Mouse (Mus musculus): ENCODE results near the gene Cdkal1. TPM values are rescaled to one million over a fixed set of nuclear protein-coding genes. Genes with fewer than 3 reads are reported as not detected.

Gene Cdkal1
- total and polyA plus RNA-seq, 2 experiments from 2014 or later, result 17.4 to 17.6 TPM

DNA sequence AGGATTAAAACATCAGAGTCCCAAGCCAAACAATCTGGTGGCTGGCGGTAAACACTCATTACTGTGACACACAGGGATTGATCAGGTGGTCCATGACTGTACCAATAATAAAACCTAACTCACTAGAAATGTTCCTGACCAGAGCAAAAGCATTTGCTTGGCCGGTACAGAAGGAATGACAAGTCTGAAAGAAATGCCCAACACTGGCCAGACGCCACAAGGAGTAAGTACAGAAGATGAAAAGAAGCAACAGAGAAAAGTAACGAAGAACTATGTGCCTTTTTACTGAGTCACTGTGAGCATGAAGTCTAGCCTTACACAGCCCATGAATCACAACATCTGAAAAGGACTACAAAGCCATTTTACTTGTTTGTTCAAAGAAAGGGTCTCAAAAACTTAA is 24.3 kb downstream of the Cdkal1 start:
- WGBS, result 75% methylated on average over 4 of the region's 4 CpGs
- Histone ChIP-seq H3K4me2 (ENCODE audit: low read depth, low read length, poor library complexity, severe bottlenecking) (no peak overlapping the region), H3K36me3 (ENCODE audit: insufficient read depth, low read length) (no peaks in the 10 kb centered on the region), H3K27me3 (ENCODE audit: insufficient read depth, low read length) (no peaks in the 10 kb centered on the region), H3K4me3 (ENCODE audit: low read depth, low read length) (no peak overlapping the region), H3K9me3 (ENCODE audit: low read length) (no peaks in the 10 kb centered on the region), H3K4me1 (ENCODE audit: insufficient read depth, low read length) (no peaks in the 10 kb centered on the region), H3K27ac (ENCODE audit: low read depth, low read length) (no peak overlapping the region), H3K9ac (replicated peaks; ENCODE audit: low read length, poor library complexity, severe bottlenecking) (no peak overlapping the region)
- ATAC-seq (ENCODE audit: low FRiP score) (no peak), DNase-seq (ENCODE audit: low spot score) (no peak)
- TF ChIP-seq CTCF (IDR thresholded peaks at IDR 0.05), result no peak

DNA sequence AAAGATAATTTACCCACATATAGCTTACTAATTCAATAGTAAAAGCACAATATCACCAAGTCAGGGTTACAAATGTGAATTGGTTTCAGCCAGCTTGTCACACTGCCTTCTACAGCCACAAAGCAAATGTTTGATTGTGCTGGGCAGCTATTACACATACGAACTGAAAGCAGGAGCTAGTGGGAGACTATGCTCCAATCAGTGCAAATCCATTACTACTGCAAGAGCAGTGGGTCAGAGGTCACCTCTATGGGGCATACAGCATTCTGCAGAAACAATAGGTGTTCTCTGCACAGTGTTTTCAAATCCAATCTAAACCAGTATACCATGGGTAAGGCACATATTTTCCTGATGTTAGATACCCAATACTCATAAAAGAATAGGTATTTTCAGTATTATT is 27.4 kb downstream of the Cdkal1 start:
- Histone ChIP-seq H3K4me1 (ENCODE audit: insufficient read depth, low read length) (no peaks in the 10 kb centered on the region), H3K36me3 (ENCODE audit: insufficient read depth, low read length) (no peaks in the 10 kb centered on the region), H3K9ac (replicated peaks; ENCODE audit: low read length, poor library complexity, severe bottlenecking) (no peak overlapping the region), H3K4me2 (ENCODE audit: low read depth, low read length, poor library complexity, severe bottlenecking) (no peak overlapping the region), H3K27me3 (ENCODE audit: insufficient read depth, low read length) (no peaks in the 10 kb centered on the region), H3K27ac (ENCODE audit: low read depth, low read length) (no peak overlapping the region), H3K9me3 (ENCODE audit: low read length) (no peaks in the 10 kb centered on the region), H3K4me3 (ENCODE audit: low read depth, low read length) (no peak overlapping the region)
- 53% methylated on average over 1 of the region's 1 CpGs for WGBS
- DNase-seq (ENCODE audit: low spot score) (no peak), ATAC-seq (ENCODE audit: low FRiP score) (no peak)
- TF ChIP-seq CTCF (IDR thresholded peaks at IDR 0.05), result no peak

DNA sequence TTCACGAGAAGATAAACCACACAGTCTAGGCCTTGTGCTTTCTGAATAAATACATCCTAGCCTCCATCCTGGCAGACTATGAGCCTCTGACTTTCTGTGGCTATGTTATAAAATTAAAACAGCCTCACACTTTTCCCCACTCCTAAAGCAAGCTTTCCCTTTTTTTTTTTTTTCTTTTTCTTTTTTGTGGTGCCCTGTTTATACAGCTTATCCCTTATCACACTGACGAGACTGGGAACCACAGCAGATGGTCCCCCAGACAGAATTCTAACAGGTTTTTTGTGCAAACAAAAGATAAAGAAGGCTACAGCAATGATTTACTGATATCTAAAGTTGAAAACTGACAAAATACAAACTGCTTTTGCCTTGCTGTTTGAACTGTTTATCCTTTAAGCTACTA is 29.0 kb downstream of the Cdkal1 start:
- Histone ChIP-seq H3K9me3 (ENCODE audit: low read length) (no peaks in the 10 kb centered on the region), H3K27me3 (ENCODE audit: insufficient read depth, low read length) (no peaks in the 10 kb centered on the region), H3K36me3 (ENCODE audit: insufficient read depth, low read length) (no peaks in the 10 kb centered on the region), H3K9ac (replicated peaks; ENCODE audit: low read length, poor library complexity, severe bottlenecking) (no peak overlapping the region), H3K4me3 (ENCODE audit: low read depth, low read length) (no peak overlapping the region), H3K27ac (ENCODE audit: low read depth, low read length) (no peak overlapping the region), H3K4me2 (ENCODE audit: low read depth, low read length, poor library complexity, severe bottlenecking) (no peak overlapping the region), H3K4me1 (ENCODE audit: insufficient read depth, low read length) (no peaks in the 10 kb centered on the region)
- TF ChIP-seq CTCF (IDR thresholded peaks at IDR 0.05), result no peak
- no peak for ATAC-seq (ENCODE audit: low FRiP score)
- DNase-seq (ENCODE audit: low spot score), result no peak
- WGBS, result 45% methylated on average over 2 of the region's 2 CpGs

DNA sequence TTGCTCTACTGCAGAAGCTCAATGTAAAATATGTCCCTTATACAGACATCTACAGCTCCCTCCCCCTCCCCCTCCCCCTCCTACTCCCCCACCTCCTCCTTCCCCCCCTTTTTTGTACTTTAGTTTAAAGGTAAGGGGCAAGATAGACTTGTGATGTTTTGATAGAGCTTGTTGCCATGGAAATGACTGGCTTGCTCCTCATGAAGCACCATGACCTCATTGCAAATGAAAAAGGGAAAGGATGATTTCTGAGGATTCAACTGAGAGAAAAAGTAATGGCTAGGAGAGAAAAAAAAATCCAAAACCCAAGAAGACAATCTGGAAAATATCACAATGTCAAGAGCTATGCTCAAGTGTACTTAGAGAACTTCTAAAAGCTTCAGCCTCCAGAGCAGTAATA is 29.4 kb downstream of the Cdkal1 start:
- Histone ChIP-seq H3K9ac (replicated peaks; ENCODE audit: low read length, poor library complexity, severe bottlenecking) (no peak overlapping the region), H3K27me3 (ENCODE audit: insufficient read depth, low read length) (no peaks in the 10 kb centered on the region), H3K4me3 (ENCODE audit: low read depth, low read length) (no peak overlapping the region), H3K27ac (ENCODE audit: low read depth, low read length) (no peak overlapping the region), H3K36me3 (ENCODE audit: insufficient read depth, low read length) (no peaks in the 10 kb centered on the region), H3K4me1 (ENCODE audit: insufficient read depth, low read length) (no peaks in the 10 kb centered on the region), H3K4me2 (ENCODE audit: low read depth, low read length, poor library complexity, severe bottlenecking) (no peak overlapping the region), H3K9me3 (ENCODE audit: low read length) (no peaks in the 10 kb centered on the region)
- no peak for DNase-seq (ENCODE audit: low spot score)
- ATAC-seq (ENCODE audit: low FRiP score), result no peak
- TF ChIP-seq CTCF (IDR thresholded peaks at IDR 0.05), result no peak

DNA sequence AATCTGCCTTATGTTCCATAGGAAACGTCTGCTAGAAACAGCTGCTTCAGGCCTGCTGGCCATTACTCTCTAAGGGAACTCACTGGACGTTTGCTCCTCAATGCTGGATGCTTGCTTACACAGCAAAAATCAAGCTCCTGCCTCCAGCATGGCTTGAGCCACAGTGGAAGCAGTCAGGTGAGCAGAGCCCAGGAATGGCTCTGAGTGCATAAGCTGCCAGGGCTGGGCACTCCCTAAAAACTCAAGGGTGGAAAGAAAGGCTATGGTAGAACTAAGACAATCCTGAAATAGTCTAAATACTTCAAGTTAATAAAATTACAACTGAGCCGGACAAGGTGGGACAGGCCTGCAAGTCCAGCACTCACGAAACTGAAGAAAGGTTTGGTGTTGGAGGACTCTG is 30.7 kb downstream of the Cdkal1 start:
- H3K27me3 ChIP-seq (ENCODE audit: insufficient read depth, low read length), result no peaks in the 10 kb centered on the region
- H3K36me3 ChIP-seq (ENCODE audit: insufficient read depth, low read length), result no peaks in the 10 kb centered on the region
- H3K27ac ChIP-seq (ENCODE audit: low read depth, low read length), result no peak overlapping the region
- no peaks in the 10 kb centered on the region for H3K9me3 ChIP-seq (ENCODE audit: low read length)
- H3K9ac ChIP-seq (replicated peaks; ENCODE audit: low read length, poor library complexity, severe bottlenecking), result no peak overlapping the region
- DNase-seq (ENCODE audit: low spot score) (no peak), ATAC-seq (ENCODE audit: low FRiP score) (no peak)
- H3K4me1 ChIP-seq (ENCODE audit: insufficient read depth, low read length), result no peaks in the 10 kb centered on the region
- no peak for TF ChIP-seq CTCF (IDR thresholded peaks at IDR 0.05)
- no peak overlapping the region for H3K4me3 ChIP-seq (ENCODE audit: low read depth, low read length)
- 83% methylated on average over 4 of the region's 4 CpGs for WGBS
- no peak overlapping the region for H3K4me2 ChIP-seq (ENCODE audit: low read depth, low read length, poor library complexity, severe bottlenecking)

DNA sequence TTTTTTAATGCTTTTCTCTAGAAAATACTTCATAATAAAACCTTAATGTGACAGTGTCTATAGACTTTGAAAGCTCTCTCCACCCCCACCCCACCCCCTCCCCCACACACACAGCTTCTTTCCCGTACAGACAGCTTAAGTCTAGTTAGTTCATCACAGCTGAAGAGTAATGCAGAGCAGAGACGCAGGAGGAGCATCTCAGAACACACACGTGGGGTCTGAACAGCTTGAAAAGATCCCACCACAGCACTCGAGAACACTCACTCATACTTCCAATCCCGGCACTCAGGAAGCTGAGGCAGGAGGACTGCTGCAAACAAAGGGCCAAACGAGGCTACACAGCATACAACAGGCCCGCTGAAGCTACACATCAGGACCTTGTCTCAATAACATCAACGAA is 31.1 kb downstream of the Cdkal1 start:
- DNase-seq (ENCODE audit: low spot score) (no peak), ATAC-seq (ENCODE audit: low FRiP score) (no peak)
- no peak overlapping the region for H3K4me2 ChIP-seq (ENCODE audit: low read depth, low read length, poor library complexity, severe bottlenecking)
- WGBS, result 69% methylated on average over 8 of the region's 8 CpGs
- no peak overlapping the region for H3K9ac ChIP-seq (replicated peaks; ENCODE audit: low read length, poor library complexity, severe bottlenecking)
- no peak overlapping the region for H3K27ac ChIP-seq (ENCODE audit: low read depth, low read length)
- H3K36me3 ChIP-seq (ENCODE audit: insufficient read depth, low read length), result no peaks in the 10 kb centered on the region
- H3K4me3 ChIP-seq (ENCODE audit: low read depth, low read length), result no peak overlapping the region
- no peaks in the 10 kb centered on the region for H3K27me3 ChIP-seq (ENCODE audit: insufficient read depth, low read length)
- no peak for TF ChIP-seq CTCF (IDR thresholded peaks at IDR 0.05)
- H3K4me1 ChIP-seq (ENCODE audit: insufficient read depth, low read length), result no peaks in the 10 kb centered on the region
- no peaks in the 10 kb centered on the region for H3K9me3 ChIP-seq (ENCODE audit: low read length)

DNA sequence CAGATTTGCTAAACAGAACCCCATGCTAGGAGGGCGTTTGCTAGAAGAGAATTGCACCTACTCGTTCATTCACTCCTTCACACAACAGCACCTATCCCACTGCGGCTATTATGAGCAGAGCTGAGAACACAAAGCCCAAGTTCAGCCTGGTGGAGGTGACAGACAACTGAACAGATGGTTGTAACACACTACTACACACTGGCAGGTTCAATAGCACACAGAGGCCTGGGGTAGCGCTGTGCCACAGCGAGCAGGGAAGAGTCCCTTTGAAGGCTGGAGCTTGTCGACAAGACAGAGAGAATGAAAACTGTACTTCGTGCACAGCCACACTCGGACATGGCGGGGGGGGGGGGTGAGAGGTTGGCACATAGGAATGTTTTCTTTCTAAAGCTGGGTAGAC is 31.6 kb downstream of the Cdkal1 start:
- peak; percentile 78 for DNase-seq (ENCODE audit: low spot score)
- Histone ChIP-seq H3K4me2 (ENCODE audit: low read depth, low read length, poor library complexity, severe bottlenecking) (no peak overlapping the region), H3K4me3 (ENCODE audit: low read depth, low read length) (no peak overlapping the region), H3K4me1 (ENCODE audit: insufficient read depth, low read length) (no peaks in the 10 kb centered on the region), H3K9me3 (ENCODE audit: low read length) (no peaks in the 10 kb centered on the region), H3K36me3 (ENCODE audit: insufficient read depth, low read length) (no peaks in the 10 kb centered on the region), H3K9ac (replicated peaks; ENCODE audit: low read length, poor library complexity, severe bottlenecking) (no peak overlapping the region), H3K27me3 (ENCODE audit: insufficient read depth, low read length) (no peaks in the 10 kb centered on the region), H3K27ac (ENCODE audit: low read depth, low read length) (no peak overlapping the region)
- TF ChIP-seq CTCF (IDR thresholded peaks at IDR 0.05), result peak; percentile 78
- 39% methylated on average over 9 of the region's 9 CpGs for WGBS
- ATAC-seq (ENCODE audit: low FRiP score), result peak; percentile 79; the same call in 1 of the 2 replicates
